Mouse (Mus musculus) layer of hippocampus, adult 2 months (tissue): ENCODE results near the gene Olfr658. TPM values are rescaled to one million over a fixed set of nuclear protein-coding genes. Genes with fewer than 3 reads are reported as not detected.

Source experiments
- DNase-seq, 2 experiments: peaks; one replicate each; pipeline ENCODE4 v3.0.0; 2022; ENCODE audit warnings: low spot score in 2 of 2
- H3K27ac ChIP-seq: fragments of 200-600 bp; 2 replicates; pipeline ENCODE4 v1.8.1; 2022
- H3K4me3 ChIP-seq: fragments of 200-600 bp; 2 replicates; pipeline ENCODE4 v1.8.1; 2022; ENCODE audit warnings: mild to moderate bottlenecking
- CTCF ChIP-seq: fragments of 200-600 bp; conservative IDR thresholded peaks from 2 replicates; pipeline ENCODE4 v1.8.1; 2022; ENCODE audit warnings: antibody characterized with exemption, mild to moderate bottlenecking, moderate library complexity
- long read RNA-seq, 2 experiments: library from polyadenylated mRNA; stranded (forward); transcript quantifications; one replicate each; pipeline ENCODE4 v2.0.0; 2021; ENCODE audit warnings: borderline mapping rate in 2 of 2
- total RNA-seq, 2 experiments: library from RNA; stranded (reverse); gene quantifications; 2 replicates each; pipeline ENCODE4 v1.2.3; 2021

Olfr658 gene
- total RNA-seq = not detected
- long read RNA-seq, experiment 1 = 0 reads
- long read RNA-seq, experiment 2 = 0 reads

DNA sequence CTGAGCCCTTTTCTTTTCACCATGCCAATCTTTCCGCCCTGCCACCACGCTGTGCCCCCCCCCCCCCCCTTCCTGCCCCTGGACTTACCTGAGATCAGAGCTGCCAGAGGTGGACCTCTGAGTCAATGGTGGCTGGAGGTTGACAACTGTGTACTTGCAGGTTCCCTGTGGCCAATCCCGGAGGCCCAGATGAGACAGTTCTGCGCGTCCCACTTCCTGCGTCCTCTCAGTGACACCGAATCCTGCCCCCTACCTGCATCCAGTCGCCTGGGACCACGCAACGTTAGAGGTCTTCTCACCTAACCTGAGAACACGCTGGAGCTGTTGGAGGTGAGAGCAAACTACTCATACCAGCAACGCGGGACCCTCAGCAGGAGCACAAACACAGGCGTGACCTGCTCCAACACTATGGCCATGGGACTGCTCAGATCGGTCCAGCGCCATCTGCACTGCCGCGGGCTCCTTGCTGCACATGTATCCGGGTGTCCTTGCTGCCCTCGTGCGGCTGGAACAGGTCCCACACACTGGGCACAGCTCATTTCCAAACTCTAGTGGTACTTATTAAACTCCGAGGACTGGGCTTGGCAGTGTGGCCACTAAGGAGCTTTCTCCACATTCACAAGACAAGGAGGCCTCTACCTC, at the start of gene Olfr658:
Gene Olfr658 (minus strand): TSS at position 465 of the 642 bp plus-strand sequence.
- no peak within 1 kb of the TSS for H3K4me3 ChIP-seq
- peak in 1 of 2 experiments; percentile 10 for DNase-seq
- peak; percentile 59 for TF ChIP-seq CTCF
- H3K27ac ChIP-seq = no peak within 1 kb of the TSS

DNA sequence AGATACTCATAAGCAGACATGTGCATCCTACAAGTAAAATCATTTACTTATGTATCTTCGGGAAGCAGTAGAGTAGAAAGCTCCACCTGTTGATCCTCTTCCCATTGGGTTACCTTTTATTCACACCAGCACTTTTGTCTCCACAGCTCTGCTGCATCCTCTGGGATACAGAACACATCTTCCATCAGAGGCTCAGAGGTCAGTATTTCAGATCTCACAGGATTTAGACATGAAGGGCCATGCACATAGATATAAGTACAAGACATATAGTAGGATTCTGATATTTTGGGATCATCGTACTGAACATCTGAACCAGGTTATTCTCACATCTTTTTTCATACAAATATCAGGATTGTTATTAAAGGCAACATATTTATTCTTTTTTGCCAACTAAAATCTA, 39.1 kb upstream of the Olfr658 start, which contains the start of gene Olfr661:
Gene Olfr661 (plus strand): TSS at position 301 of the 400 bp plus-strand sequence.
- H3K4me3 ChIP-seq = no peak within 1 kb of the TSS
- TF ChIP-seq CTCF = no peak
- no peak within 1 kb of the TSS for H3K27ac ChIP-seq
- DNase-seq = no peak

DNA sequence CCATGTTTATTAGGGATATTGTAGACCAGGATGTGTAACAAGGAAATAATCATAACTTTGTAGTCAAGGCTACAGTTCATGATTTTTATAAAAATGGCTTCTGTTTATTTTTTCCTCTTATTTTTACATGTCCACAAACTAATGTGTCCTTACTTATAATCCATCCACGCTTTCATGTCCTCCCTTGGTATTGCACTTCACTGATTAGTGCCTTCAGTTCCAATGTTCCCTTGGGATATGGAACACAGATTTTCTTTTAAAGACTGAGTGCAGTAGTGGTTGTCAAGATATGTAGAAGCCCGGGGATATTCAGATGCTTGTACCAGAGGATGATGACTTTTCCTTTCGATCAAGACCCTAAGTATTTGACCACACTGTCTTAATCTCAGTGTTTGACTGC, 19.3 kb upstream of the Olfr658 start, which contains the start of gene Olfr659:
Gene Olfr659 (plus strand): TSS at position 301 of the 400 bp plus-strand sequence.
- no peak within 1 kb of the TSS for H3K27ac ChIP-seq
- DNase-seq = no peak
- no peak for TF ChIP-seq CTCF
- H3K4me3 ChIP-seq = no peak within 1 kb of the TSS

DNA sequence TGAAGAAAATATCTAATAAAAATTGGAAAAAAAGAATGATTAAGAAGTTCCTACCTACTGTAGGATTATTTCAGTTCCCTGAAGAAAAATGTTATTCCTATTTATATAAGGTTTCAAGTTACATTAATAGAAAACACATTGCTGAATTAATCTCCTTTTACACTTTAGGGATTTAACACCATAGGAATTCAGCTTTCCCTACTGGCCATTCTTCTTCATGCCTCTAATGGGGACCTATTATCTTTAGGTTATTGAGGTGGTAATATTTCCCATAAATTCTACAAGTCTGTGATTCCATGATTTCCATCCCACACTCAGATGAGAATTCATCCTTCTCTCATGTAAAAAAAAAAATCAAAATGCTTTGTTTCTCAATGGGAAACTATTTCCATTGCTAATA, 22.6 kb downstream of the Olfr658 start, which contains the start of gene Olfr657:
Gene Olfr657 (plus strand): TSS at position 301 of the 400 bp plus-strand sequence.
- no peak for DNase-seq
- Histone ChIP-seq H3K27ac (no peak within 1 kb of the TSS), H3K4me3 (no peak within 1 kb of the TSS)
- TF ChIP-seq CTCF = no peak

DNA sequence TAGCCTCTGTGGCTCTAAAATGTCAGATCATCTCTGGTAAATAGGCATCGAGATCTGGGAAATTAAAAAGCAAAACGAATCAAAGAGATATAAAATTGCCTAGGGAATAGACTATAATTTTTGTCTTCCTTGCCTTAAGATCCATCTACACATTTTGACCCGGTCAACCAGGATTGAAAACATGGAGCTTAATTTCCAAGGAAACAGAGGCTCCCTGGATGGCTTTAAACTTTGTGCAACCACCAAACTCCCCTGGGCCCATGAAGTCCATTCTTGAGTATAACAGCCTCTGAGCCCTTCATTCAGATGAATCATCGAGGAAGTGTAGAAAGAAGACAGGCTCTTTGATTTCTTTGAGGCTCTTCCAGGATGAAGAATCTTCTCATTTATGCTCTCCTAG, 33.5 kb downstream of the Olfr658 start, which contains the start of gene Olfr656:
Gene Olfr656 (plus strand): TSS at position 301 of the 400 bp plus-strand sequence.
- no peak for TF ChIP-seq CTCF
- H3K27ac ChIP-seq = no peak within 1 kb of the TSS

DNA sequence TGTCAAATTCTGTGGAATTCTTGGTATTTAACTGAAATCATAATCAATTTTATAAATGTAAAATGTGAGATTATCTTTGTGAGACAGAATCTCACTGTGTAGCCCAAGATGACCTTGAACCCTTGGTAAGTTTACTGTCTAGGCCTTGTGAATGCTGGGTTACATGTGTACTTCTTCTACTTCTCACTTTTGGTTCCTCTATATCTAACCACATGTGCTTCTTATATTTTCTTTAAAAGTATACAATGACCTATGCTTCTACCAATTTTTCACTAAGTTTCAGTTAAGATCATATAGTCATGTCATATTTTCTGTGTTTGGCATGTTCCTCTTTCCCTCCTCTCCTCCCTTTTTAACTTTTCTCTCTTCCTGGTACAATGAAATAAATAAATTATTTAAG, 42.4 kb downstream of the Olfr658 start:
- no peak for TF ChIP-seq CTCF
- Histone ChIP-seq H3K27ac (no peak overlapping the region), H3K4me3 (no peak overlapping the region)
- DNase-seq = no peak

More for the DNA sequence above, 33.5 kb downstream of the Olfr658 start, which contains the start of gene Olfr656:
- H3K4me3 ChIP-seq = no peak within 1 kb of the TSS
- no peak for DNase-seq

DNA sequence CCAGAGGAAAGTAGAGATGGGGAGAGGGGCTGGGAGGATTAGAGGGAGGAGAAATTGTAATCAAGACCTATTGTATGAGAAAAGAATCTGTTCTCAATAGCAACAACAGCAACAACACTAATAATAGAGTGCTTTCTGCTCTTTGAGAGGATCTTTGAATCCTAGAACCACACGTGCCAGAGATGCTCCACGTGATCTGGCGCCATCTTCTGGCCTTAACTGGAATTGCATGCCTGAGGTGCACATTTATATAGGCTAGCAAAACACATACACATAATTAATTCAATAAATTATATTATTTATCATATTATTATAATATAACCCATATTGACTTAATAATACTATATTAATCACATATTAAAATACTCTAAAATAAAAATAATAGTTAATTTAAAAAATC, 43.9 kb downstream of the Olfr658 start:
- no peak overlapping the region for H3K27ac ChIP-seq
- no peak for DNase-seq
- no peak overlapping the region for H3K4me3 ChIP-seq
- TF ChIP-seq CTCF = peak; percentile 65

DNA sequence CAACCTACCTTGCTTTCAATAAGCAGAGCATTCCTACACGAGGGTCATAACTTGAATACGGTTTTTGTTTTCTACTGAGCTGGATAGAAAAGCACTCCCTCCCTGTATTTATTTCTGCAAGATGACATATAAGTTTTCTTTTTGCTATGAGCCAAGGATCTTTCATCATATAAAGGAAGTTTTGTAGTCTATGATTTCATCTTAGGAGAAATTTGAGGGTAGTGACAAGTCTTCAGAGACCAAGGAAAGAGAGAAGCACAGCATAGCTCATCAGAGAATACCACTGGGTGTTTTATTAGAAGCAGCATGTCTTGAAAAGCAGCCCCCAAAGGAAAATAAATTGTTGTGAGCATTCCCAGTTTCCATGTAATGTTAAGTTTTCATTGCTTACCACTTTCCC, 45.4 kb downstream of the Olfr658 start, which contains the start of gene Olfr655:
Gene Olfr655 (minus strand): TSS at position 101 of the 400 bp plus-strand sequence.
- Histone ChIP-seq H3K27ac (no peak within 1 kb of the TSS), H3K4me3 (no peak within 1 kb of the TSS)
- no peak for TF ChIP-seq CTCF
- no peak for DNase-seq

Other genes with a start within 250 kb of the Olfr658 start
- gene Trim30c, start 246.5 kb downstream of the Olfr658 start, total RNA-seq = not detected
- gene Trim30a, start 182.1 kb downstream of the Olfr658 start, total RNA-seq = 1 to 10 TPM in 1 of 2 experiments, under 1 TPM in 1; 0.64 to 1.1 TPM
- under 1 TPM; 0.33 to 0.34 TPM for gene Trim30d, start 139.5 kb downstream of the Olfr658 start, total RNA-seq
- gene Olfr651, start 97.2 kb downstream of the Olfr658 start, total RNA-seq = not detected
- not detected for gene Olfr652, start 86.4 kb downstream of the Olfr658 start, total RNA-seq
- not detected for gene Olfr653, start 70.0 kb downstream of the Olfr658 start, total RNA-seq
- not detected for gene Olfr654, start 60.3 kb downstream of the Olfr658 start, total RNA-seq
- gene Olfr655, start 45.5 kb downstream of the Olfr658 start, total RNA-seq = not detected
- gene Olfr656, start 33.4 kb downstream of the Olfr658 start, total RNA-seq = not detected
- gene Olfr657, start 22.5 kb downstream of the Olfr658 start, total RNA-seq = not detected
- not detected for gene Olfr659, start 19.4 kb upstream of the Olfr658 start, total RNA-seq
- not detected for gene Olfr661, start 39.2 kb upstream of the Olfr658 start, total RNA-seq
- gene Usp17le, start 130.2 kb upstream of the Olfr658 start, total RNA-seq = not detected
- not detected for gene Usp17lb, start 195.3 kb upstream of the Olfr658 start, total RNA-seq
- gene Usp17la, start 209.7 kb upstream of the Olfr658 start, total RNA-seq = not detected
- not detected for gene Olfr665, start 230.7 kb upstream of the Olfr658 start, total RNA-seq
- not detected for gene Olfr666, start 248.6 kb upstream of the Olfr658 start, total RNA-seq